Mouse (Mus musculus) C2C12 (cell line): Measurements from ENCODE around the gene Dynll2. TPM values are rescaled to one million over a fixed set of nuclear protein-coding genes. Genes with fewer than 3 reads are reported as not detected.

Experiments
- H3K27me3 ChIP-seq: one replicate; pipeline ENCODE4 v1.6.1; 2011; ENCODE audit not compliant: control insufficient read depth, insufficient read depth, insufficient read length
- H3K36me3 ChIP-seq: one replicate; pipeline ENCODE4 v1.6.1; 2011; ENCODE audit not compliant: control insufficient read depth, insufficient read depth
- H3K4me3 ChIP-seq: one replicate; pipeline ENCODE4 v1.5.1; 2011; ENCODE audit warnings: mild to moderate bottlenecking, control low read depth; ENCODE audit not compliant: poor library complexity, insufficient read depth, severe bottlenecking
- H3K79me2 ChIP-seq: one replicate; pipeline ENCODE4 v1.6.1; 2011; ENCODE audit not compliant: control insufficient read depth, insufficient read depth
- H3K79me3 ChIP-seq: one replicate; pipeline ENCODE4 v1.6.1; 2011; ENCODE audit warnings: low read depth, control low read depth
- H3ac ChIP-seq: one replicate; pipeline ENCODE3; 2011; ENCODE audit warnings: low read depth; ENCODE audit not compliant: control insufficient read depth, insufficient read length
- CEBPB ChIP-seq: IDR thresholded peaks from one replicate; pipeline ENCODE4 v1.6.1; 2011; ENCODE audit warnings: low read depth, mild to moderate bottlenecking, control low read depth, moderate library complexity
- CTCF ChIP-seq: IDR thresholded peaks from one replicate; pipeline ENCODE4 v1.5.1; 2011; ENCODE audit not compliant: control insufficient read depth, insufficient read depth, insufficient read length
- FOSL1 ChIP-seq: IDR thresholded peaks from one replicate; pipeline ENCODE4 v1.8.0; 2011; ENCODE audit warnings: mild to moderate bottlenecking, low read length; ENCODE audit not compliant: poor library complexity, insufficient read depth, severe bottlenecking
- MAX ChIP-seq: IDR thresholded peaks from one replicate; pipeline ENCODE4 v1.6.1; 2011; ENCODE audit warnings: mild to moderate bottlenecking, control low read depth
- MYOD1 ChIP-seq: IDR thresholded peaks from one replicate; pipeline ENCODE4 v1.6.1; 2011; ENCODE audit warnings: low read depth; ENCODE audit not compliant: control insufficient read depth, insufficient read length
- MYOG ChIP-seq: IDR thresholded peaks from one replicate; pipeline ENCODE4 v1.6.1; 2011; ENCODE audit not compliant: control insufficient read depth, insufficient read length; ENCODE audit errors: extremely low read depth
- USF1 ChIP-seq: IDR thresholded peaks from one replicate; pipeline ENCODE4 v1.6.1; 2011; ENCODE audit warnings: low read depth, mild to moderate bottlenecking, control low read depth, moderate library complexity
- polyA plus RNA-seq: library from polyadenylated mRNA; unstranded; fragments of >200 nt; fragmentation: generic; extraction: Trizol; gene quantifications from one replicate; pipeline ENCODE4 v1.2.1, GENCODE M21; 2012; ENCODE audit warnings: missing spikeins

Dynll2 gene
- polyA plus RNA-seq, 1 experiment: 75.1 TPM

DNA sequence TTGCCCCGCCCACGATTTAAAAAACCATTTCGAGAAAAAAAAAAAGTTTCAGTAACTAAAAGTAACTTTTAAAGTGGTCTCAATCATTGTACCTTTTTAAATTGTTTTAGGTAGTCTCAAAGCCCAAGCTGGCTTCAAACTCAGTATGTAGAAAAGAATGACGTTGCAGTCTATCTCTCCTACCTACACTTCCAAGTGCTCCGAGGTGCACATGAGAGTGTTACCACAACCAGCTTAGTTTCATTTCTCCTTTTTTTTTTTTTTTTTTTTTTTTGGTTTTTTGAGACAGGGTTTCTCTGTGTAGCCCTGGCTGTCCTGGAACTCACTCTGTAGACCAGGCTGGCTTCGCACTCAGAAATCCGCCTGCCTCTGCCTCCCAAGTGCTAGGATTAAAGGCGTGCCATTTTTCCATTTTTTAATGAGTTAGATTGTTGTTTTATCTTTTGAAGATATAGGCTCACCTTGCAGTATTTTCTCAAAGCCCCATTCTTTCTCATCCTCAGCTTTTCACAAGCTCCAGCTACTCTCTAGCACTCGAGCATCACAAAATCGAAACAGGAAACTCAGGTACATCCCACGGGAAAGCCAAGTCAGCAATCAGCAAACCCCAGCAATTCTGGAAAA is 25.4 kb upstream of the Dynll2 start:
- peaks cover 18% of the 10 kb centered on the region for H3K27me3 ChIP-seq
- no peaks in the 10 kb centered on the region for H3K79me3 ChIP-seq
- H3ac ChIP-seq: no peak overlapping the region
- H3K4me3 ChIP-seq: no peak overlapping the region
- H3K36me3 ChIP-seq: no peaks in the 10 kb centered on the region
- no peaks in the 10 kb centered on the region for H3K79me2 ChIP-seq
- TF ChIP-seq MYOD1 (no peak), USF1 (no peak), MAX (no peak), CEBPB (no peak)

DNA sequence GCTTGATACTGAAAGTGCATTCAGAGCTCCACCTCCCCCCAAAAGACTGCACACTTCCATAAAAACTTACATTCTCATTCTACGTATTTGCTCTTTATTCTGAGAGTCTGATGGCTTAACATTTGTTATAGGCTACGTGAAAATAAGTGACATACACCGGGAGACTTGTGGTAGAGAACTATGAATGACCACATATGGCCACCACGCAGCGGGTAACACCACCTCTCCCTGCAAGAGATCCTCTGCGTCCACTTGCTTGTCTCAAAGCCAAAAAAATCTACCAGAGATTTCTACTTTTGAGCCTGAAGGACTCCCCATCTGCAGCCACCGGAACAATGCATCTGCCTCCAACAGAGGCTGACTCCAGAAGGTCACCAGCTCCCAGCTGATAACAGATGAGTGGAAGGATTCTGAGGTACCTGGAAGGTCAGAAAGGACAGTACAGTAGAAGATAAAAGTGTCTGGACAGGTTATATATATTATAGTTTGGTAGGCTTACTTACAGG is 24.6 kb upstream of the Dynll2 start:
- Histone ChIP-seq H3ac (no peak overlapping the region), H3K4me3 (no peak overlapping the region), H3K27me3 (peaks cover 23% of the 10 kb centered on the region), H3K79me3 (no peaks in the 10 kb centered on the region), H3K36me3 (no peaks in the 10 kb centered on the region), H3K79me2 (no peaks in the 10 kb centered on the region)
- TF ChIP-seq MYOD1 (no peak), USF1 (no peak), MAX (no peak), FOSL1 (no peak), CTCF (no peak)

DNA sequence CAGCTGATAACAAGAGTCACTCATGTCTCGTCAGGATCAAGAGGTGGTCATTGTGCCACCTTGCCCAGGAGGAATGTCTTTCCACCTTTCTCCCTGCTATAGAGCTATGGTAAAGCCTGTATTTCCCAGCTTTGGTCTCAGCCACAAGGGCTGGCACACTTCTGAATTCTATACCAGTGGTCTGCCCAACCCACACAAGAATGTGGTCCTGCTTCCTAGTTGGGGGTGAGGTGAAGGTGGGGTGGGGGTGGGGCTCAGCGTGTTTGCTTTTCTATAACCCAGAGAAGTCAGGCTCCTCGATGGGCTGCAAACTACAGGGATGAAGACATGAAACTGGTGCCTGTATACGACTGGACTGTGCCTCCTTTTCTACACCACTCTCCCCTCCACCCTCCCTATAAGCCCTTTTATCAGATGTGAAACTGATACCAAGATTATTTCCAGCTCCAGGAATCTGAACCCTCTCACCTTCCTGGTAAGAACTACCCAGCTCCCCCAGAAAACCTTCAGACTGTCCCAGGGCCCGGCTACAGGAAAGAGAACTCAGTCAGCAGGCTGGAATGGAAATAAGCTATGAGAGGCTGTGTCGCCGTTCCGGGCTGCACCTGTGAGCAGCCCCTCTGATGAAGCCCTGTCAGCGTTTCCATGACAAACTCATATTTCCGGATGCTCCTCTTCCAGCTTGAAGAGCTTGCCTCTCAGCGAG is 24.0 kb upstream of the Dynll2 start:
- no peaks in the 10 kb centered on the region for H3K79me3 ChIP-seq
- no peak overlapping the region for H3K4me3 ChIP-seq
- H3ac ChIP-seq: no peak overlapping the region
- H3K79me2 ChIP-seq: no peaks in the 10 kb centered on the region
- TF ChIP-seq FOSL1 (no peak), CEBPB (no peak), MYOG (no peak), MAX (no peak), USF1 (no peak), CTCF (no peak), MYOD1 (no peak)
- H3K36me3 ChIP-seq: no peaks in the 10 kb centered on the region
- peaks cover 24% of the 10 kb centered on the region for H3K27me3 ChIP-seq

DNA sequence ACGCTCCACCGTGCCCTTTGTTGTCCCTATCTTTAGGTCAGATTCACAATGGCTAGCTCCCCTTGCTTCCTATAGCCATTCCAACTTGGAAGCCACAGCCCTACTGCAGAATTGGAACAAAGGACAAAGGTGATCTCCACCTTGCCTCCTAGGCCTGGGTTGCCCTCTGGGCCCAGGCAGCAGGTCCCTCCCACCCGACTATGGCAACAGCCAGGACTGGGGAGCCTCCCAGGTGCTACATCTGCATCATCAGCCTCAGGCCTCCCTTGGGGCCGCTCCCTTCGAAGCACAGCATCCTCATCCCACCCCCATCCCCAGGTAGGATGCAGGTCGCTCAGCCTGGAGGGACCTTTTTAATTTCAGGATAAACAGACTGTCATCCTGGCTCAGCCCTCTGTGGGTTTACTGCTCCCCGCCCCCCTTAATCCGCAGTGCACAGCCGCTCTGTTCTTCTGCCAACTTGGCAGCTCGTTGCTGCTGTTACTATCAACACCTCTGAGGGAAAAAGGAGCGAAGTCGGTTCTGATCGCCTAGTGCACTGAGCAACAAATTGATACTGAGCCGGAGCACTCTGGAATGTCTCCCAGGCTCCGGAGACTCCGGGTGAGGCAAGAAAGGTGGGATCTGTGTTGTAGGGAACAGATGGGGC is 22.3 kb upstream of the Dynll2 start:
- no peak overlapping the region for H3ac ChIP-seq
- peaks cover 21% of the 10 kb centered on the region for H3K27me3 ChIP-seq
- H3K79me2 ChIP-seq: no peaks in the 10 kb centered on the region
- TF ChIP-seq MYOG (no peak), CEBPB (no peak), USF1 (no peak), MYOD1 (no peak), CTCF (no peak), MAX (no peak), FOSL1 (no peak)
- H3K79me3 ChIP-seq: no peaks in the 10 kb centered on the region
- no peak overlapping the region for H3K4me3 ChIP-seq
- H3K36me3 ChIP-seq: no peaks in the 10 kb centered on the region

DNA sequence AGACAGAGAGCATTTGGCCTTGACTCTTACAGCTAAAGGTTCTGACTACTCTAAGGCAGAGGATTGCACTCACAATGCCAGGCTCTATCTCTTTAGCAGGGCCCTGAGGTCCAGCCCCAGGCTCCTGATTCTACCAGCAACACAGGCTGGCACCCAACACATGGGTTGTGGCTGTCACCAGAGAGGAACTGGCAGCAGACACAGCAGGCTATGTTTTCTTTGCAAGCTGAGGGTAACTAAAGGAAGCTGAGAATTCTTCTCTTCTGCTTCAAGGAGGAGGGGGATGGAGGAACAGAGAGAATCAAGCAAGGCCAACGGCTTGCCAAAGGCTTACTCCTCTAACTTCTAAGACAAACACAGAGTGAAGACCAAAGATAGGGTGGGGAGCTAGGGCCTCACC is 21.3 kb upstream of the Dynll2 start:
- Histone ChIP-seq H3ac (no peak overlapping the region), H3K79me3 (no peaks in the 10 kb centered on the region), H3K27me3 (peaks cover 21% of the 10 kb centered on the region), H3K79me2 (no peaks in the 10 kb centered on the region), H3K4me3 (no peak overlapping the region), H3K36me3 (no peaks in the 10 kb centered on the region)
- TF ChIP-seq USF1: no peak
- no peak for TF ChIP-seq MYOG

DNA sequence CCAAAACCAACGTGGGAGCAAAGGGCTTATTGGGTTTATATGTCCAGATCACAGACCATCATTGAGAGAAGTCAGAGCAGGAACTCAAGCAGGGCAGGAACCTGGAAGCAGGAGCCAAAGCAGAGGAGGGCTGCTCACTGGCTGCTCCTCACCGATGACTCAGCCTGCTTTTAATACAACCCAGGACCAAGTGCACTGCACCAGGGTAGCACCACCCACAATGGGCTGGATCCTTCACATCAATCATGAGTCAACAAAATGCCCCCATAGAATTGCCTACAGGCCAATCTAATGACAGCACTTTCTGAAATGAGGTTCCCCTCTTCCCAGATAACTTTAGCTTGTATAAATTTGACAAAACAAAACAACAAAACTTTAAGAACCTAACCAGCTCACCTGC is 16.8 kb upstream of the Dynll2 start:
- no peak for TF ChIP-seq FOSL1
- no peak for TF ChIP-seq MYOG
- no peak for TF ChIP-seq MAX
- no peak for TF ChIP-seq CTCF
- TF ChIP-seq CEBPB: no peak
- no peak for TF ChIP-seq MYOD1
- TF ChIP-seq USF1: no peak
- Histone ChIP-seq H3K36me3 (no peaks in the 10 kb centered on the region), H3K79me3 (no peaks in the 10 kb centered on the region), H3K27me3 (peaks cover 10% of the 10 kb centered on the region), H3K4me3 (no peak overlapping the region), H3ac (no peak overlapping the region), H3K79me2 (no peaks in the 10 kb centered on the region)
